Mouse (Mus musculus) right cerebral cortex, postnatal 36 days (tissue): Measurements from ENCODE around the gene Ring1.
"Not testable (repeated sequence)": the region's sequence is repeated elsewhere in the genome, so short reads cannot be mapped to it uniquely, and the experiment has no call there.

ENCODE experiments used
- DNase-seq, 2 experiments: peaks; one replicate each; pipeline ENCODE4 v3.0.0; 2022; ENCODE audit warnings: low spot score in 2 of 2, mixed read lengths in 1 of 2

The Ring1 gene

DNA sequence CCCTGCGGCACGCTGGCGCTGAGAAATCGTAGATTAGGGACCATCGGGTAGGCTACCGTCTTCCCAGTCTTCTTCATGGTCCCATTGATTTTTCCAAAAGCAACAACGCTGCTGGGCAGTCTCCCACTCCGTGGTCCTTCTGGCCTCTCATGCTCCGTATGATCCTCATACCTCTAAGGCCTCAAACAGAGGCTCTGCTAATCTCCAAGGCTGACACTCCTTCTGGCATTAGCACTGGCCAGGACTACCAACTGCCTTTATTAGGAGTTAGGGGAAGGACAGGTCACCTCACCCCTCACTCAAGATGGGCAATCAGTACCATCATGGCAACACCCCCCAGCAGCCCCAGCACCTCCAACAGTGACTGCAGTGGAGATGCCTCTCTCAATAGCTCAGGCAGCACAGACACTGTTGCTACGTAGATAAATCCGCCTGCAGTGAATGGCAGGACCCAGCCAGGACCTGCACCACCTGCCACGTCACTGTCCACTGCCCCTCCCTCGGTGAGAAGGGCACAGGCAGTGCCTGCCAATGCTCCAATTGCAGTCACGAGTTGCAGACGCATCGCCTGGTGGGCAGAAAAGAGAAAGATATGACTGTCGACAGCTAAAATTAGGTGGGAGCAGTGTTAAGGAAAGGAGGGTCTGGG, 4.1 kb upstream of the Ring1 start:
- DNase-seq: no peak

DNA sequence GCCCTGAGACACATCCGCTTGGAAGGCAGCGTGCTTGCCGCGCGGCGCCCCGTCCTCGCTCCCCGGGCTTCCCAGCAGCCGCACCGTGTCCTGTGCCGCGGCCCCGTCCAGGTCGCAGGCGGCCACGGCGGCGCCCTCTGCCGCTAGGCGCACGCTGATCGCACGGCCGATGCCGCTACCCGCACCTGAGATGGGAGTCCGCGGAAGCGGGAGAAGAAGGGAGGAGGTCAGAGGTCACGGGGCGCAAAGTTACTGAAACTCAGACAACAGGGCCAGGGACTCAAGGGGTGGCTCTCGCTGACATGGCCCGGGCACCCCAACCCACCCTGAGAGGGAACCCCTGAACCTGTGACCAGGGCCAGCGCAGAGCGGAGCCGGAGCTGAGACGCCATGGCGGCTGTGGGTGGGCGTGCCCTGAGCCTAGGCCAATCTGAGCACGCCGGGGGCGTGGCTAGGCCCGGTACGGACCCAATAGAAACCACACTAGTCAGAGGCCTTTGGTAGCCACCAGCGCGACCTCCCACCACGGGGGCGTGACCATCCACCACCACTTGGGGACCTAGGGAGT, 3.3 kb upstream of the Ring1 start, which contains the start of gene H2-Ke6:
TSS of gene H2-Ke6 (minus strand) at position 405 of the 568 bp plus-strand sequence.
- peak; percentile 89 to 90 for DNase-seq

DNA sequence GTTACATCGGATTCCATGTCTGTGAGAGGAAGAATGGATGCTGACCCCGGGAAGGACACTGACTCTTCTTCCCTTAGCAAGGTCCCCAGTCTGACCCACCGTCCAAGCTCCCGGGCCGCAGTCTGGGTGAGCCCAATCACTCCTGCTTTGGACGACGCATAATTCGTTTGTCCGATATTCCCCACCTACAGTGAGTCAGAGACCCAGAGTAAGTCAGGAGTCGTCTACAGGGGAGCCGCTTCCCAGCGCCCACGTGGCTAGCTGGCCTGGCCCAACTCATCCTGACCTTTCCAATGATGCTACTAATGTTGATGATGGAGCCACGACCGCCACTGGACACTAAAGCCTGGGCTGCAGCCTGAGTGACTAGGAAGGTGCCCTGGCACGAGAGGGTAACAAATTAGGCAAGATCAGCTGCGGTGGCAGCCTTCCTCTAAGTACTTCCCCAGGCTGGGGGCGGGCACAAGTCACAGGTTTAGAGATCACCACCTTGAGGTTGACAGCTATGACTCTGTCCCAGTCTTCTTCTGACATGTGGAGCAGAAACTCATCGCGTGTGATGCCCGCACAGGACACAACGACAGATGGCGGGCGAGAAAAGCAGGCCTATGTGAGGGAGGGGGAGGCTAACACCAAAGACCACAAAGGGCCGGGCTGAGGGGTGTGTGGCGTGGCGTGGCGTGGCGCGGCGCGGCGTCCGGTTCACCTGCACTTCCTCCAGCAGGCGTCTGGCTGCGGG, 2.6 kb upstream of the Ring1 start:
- DNase-seq: no peak

DNA sequence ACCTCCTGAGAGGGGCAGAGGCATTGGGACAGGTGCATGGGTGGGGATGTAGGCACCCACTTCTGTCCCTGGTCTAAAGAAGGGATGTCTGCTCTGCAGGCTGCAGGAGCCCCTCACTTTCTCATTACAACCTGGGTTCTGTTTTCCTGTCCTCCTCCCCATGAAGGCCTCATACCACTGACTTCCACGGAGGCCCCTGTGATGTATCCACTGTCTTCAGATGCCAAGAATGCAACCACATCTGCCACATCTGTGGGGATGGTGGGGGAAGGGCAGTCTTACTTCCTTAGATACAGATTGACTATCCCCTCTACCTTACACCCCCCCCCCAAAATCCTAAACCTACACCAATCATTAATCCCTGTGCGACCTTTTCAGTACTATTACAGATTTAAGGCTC, 1.7 kb upstream of the Ring1 start:
- DNase-seq: no peak

DNA sequence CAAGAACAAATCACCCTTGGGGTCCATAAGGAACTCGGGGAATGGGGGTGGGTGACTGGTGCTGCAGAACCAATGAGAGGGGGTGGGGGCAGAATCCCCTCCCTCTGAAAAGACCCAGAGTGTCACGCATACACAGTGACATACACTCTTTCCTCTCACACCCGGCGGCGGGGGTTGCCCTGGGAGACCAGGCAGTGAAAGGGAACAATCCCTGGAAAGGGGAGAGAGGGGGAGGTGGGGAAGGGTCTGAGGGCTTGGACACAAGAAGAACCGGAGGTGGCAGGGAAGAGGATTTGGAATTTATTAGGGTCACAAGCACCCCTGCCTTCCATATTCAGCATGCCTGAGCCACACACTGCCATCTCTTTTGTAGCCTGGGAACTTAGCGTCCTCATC, 1.3 kb upstream of the Ring1 start:
- DNase-seq: no peak

DNA sequence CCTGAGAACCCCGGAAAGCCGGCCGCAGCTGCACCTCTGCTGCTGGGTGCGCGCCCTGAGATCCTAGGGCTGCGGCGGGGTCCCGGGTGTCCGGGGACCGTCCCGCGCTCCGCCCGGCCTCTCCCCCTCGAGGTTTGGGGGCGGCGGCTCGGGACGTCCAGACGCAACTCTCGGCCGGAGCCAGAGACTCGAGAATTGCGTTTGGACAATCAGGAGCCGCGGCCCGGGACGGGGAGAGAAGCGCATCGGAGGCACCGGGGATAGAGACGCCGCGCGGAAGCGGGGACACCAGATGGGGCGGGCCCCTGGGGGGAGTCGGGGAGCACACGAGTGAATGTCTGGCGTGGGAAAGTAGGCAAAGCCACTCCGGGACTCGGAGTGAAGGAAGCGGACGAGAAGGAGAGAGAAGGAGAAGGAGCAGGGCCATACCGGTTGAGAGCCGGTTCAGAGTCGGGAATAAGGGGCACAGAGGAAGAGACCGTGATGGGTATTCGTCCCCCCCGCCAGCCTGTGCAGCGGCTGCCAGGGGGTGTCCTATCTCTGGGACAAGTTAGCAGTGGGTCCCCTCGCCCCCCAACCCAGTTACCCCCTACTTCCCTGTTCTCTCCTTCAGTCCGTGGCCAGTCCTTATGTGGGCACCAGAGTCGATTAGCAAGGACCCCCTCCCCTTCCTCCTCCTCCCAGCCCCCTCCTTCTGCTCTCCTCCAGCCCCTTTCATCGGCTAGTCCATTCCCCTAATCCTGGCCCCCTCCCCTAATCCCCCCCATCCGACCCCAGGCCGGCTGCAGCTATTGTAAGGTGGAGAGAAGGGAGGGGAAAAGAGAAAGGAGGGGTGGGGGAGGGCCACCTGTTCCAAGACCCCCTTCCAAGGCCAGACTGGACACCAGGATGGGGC, 628 bp upstream of the Ring1 start:
- no peak for DNase-seq

DNA sequence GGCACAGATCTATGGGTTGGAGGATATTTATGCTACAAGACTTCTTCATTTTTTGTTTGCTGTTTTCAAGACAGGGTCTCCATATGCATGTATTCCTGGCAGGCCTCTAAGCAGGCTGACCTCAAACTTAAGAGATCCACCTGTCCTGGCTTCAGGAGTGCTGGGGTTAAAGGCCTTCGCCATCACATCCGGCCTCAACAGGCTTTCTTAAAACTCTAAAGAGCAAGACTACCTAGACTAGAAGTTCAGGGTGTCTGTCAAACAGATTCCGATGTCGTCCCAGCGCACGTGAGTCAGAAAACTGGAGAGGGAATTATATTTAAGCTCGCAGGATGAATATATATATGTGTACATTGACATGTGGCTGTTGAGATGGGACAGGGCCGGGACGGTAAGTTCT, 802 bp downstream of the Ring1 start:
- DNase-seq: no peak

DNA sequence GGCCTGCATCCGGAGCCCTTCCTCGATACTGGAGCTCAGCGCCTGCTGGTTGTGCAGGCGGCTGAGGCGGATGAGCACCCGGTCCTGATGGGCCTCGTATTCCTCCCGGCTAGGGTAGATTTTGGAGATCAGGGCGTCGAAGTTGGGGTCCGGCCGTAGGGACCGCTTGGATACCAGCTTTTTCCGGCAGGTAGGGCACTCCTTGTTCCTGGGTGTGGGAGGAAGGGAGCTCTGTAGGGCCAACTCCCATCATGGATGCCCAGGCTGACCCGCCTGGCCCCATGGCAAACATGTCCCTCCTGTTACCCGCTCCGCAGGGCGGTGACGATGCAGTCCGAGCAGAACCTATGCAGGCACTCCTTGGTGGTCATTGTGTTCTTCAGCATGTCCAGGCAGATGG, 1.5 kb downstream of the Ring1 start:
- no peak for DNase-seq

DNA sequence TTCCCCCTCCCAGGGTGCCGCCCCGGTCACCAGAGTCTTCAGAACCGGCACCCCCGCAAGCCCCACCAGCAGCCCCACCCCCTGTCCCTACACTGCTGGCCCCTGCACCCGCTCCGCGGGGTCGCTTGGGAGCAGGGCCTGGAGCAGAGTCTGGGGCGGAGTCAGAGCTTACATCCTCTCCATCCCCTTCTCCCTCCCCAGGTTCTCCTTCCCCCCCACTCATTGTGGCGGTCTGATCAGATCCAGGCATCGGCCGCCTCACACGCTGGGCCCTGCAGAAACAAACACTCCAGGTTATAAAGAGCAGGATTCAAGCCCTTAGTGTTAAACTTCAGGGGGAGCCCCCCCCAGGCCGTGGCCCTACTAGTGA, 2.1 kb downstream of the Ring1 start:
- no peak for DNase-seq

DNA sequence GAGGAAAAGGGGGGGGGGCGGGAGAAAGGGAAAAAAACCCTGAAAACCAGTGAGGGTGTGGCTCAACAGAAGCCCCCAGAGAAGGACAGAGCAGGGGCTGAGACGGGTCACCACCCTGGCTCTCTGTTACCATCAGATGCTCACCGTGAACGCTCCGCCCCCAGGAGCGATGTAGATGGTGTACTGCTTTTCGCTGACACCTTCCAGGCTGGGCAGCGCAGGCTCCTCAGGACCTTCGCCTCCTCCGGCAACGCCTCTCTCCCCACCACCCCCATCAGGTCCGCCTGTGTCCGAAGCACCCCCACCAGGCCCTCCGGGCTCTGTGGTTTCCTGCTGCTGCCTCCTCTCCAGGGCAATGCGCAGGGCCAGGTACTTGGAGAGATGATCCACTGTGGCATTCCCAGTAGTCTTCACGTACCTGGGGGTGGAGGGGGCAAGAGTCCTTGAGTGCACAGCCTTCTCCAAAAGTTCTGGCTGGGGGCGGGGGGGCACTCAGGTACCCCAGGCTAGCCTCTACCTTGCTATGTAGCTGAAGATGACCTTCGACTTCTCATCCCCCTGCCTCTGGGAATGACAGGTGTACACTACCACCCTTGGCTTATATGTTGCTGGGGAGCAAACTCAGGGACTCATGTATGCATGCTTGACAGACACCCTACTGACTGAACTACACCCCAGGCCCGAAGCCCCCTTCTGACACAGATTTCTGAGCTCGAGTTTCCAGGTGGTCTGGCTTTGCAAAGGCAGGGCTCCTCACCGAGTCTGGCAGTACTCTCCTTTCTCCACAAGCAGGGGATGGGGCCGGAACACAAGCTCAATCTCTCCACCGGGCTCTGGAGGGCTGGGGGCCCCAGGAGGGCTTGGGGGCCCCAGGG, 2.7 kb downstream of the Ring1 start:
- DNase-seq: no peak

DNA sequence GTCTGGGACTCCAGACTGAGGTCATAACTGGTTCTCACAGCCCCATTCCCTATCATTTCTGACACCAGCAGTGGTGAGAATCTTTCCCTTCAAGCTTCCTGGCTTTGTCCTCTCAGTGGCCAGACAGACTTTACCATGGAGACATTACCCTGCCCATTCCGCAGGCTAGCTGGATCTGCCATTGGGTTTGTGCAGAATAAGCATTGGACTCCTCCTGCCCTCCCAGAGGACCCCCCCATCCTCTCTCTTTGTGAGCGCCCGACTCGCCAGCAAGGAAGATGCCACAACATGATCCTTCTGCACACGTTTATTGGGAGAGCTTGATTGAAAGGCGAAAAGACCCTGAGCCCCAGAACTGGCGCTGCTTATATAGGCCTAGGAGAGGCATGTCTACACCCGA, 11.0 kb downstream of the Ring1 start:
- DNase-seq: no peak

DNA sequence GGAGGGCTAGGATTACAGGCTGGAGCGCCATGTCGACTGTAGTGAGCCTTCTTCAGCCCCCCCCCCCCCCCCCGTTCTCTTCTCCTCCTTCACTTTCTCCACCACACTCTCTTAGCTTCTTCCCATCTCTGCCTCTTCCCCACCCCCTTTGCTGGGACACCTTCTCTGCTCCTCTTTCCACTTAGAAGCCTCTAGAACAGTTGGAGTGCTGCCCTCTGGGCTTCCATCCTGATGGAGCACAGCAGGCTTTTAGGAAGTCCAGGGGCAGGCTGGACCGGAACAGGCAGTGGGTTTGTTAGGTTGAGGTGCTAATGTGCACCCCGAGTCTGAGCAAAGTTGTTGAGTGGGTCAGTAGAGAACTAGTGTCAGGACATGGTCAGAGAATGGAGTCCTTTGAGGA, 14.3 kb downstream of the Ring1 start:
- no peak for DNase-seq

DNA sequence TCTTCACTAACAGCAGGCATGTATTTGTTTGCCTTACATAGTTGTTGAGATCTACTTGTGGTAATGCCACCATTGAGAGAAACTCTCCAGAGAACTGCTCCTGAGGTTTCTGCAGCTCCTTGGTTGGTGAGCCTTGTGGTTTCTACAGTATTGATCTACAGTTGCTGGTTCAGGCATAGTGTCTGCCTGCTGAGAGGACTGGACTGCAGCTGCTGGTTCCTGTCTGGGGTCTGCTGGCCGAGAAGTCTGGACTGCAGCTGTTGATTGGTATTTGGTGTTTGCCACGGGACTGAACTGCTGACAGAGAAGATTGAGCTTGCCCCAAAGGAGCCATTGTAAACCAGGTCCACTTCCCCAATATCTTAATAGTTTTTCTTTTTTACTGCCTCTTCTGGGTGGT, 17.9 kb downstream of the Ring1 start:
- DNase-seq: no peak

DNA sequence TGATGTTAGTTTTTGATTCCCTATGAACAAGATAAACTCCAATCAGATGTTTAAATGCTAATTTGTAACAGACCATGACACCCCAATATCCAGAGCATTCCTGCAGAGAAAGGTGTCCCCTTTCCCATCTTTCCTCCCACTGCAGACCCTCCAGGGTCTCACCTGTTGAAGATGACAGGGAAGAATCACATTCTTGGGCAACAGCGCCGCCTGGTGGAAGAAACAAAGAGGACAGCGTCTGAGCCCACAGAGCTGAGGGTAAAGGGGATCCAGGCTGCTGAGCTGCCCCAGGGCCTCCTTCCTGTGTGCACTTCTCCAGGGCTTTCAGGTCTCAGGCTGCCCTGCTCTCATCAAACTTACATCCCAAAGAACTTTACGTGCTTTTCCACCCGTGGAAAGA, 21.1 kb downstream of the Ring1 start:
- DNase-seq: no peak

DNA sequence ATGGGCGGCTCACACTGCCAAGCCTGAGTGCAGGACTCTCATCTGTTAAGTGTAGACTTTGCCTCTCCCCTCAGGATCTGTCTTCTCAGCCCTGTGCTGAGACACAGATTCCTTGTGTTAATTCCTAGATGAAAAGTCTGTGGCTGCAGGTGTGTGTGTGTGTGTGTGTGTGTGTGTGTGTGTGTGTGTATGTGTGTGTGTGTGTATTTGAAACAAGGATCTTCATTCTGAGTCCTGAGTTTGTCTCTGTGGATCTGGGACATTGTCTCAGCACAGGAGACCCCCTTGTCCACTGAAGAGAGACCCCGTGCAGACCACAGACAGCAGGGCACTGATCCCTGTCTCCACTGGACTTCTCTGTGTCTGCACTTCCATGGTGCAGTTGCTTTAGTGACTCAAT, 23.7 kb downstream of the Ring1 start:
- not testable (repeated sequence) for DNase-seq

DNA sequence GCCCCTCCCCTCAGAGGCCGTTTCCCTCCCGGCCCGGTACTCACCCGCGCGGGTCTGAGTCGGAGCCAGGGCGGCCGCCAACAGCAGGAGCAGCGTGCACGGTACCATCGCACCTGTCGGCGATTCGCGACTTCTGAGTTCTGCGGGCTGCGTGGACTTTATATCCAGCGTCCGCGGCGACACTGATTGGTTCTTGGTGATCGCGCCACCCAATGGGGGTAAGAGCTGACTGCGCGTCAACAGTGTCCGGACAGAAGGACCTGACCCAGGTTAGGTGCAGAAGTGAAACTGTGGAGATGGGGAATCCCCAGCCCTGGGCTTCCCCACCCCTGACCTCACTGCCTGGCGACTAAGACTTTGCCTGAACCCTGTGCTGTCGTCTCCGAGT, 24.3 kb downstream of the Ring1 start, which contains the start of gene H2-K1:
TSS of gene H2-K1 (minus strand) at position 198 of the 388 bp plus-strand sequence.
- peak; percentile 49 to 65 for DNase-seq

DNA sequence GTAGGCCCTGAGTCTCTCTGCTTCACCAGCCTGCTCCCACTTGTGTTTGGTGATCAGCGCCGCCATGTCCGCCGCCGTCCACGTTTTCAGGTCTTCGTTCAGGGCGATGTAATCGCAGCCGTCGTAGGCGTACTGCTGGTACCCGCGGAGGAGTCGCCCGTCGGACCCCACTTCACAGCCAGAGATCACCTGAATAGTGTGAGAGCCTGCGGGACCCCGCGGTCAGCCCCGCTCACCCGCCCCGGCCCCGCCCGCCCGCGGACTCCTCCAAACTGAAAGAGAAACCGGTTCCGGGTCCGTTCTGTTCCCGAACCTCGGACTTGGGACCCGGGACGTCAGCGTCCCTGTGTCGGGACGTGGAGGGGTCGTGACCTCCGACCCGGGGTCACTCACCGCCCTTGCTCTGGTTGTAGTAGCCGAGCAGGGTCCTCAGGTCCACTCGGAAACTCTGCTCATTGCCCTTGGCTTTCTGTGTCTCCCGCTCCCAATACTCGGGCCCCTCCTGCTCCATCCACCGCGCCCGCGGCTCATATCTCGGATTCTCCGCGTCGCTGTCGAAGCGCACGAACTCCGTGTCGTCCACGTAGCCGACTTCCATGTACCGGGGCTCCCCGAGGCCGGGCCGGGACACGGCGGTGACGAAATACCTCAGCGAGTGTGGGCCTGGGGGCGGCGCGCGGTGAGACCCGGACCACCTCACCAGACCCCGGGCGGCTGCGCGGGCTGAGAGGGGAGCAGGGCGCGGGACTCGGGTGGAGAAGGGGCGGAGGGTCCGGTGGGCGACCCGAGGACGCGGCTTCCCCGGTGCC, 24.9 kb downstream of the Ring1 start:
- DNase-seq: no peak

DNA sequence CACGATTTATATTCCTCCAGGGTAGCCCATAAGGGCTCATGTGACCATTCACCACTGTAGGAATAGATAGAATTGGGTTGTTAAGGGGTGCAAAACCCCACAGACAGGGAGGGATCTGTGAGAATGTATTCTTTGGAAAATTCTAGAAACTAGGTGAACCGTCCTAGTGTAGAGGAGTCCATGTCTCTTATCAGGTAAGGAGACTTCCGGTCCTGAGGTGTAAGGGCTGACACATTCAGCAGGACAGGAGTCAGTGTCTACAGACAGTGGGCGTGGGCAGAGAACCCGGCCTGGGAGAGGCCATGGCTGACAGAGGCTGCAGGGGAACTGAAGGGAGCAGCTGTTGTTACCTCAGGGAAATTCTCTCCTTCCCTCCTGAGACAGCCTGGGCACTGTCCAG, 25.8 kb downstream of the Ring1 start:
- not testable (repeated sequence) for DNase-seq

DNA sequence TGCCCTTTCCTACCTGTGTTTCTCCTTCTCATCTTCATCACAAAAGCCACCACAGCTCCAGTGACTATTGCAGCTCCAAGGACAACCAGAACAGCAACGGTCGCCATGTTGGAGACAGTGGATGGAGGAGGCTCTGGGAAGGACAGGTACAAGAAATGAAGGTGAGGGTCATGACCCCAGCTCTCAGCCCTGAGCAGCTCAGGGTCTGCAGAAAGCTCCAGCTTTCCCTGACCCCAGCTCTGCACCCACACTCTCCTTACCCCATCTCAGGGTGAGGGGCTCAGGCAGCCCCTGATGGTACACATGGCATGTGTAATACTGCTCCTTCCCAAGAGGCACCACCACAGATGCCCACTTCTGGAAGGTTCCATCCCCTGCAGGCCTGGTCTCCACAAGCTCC, 27.5 kb downstream of the Ring1 start:
- not testable (repeated sequence) for DNase-seq

DNA sequence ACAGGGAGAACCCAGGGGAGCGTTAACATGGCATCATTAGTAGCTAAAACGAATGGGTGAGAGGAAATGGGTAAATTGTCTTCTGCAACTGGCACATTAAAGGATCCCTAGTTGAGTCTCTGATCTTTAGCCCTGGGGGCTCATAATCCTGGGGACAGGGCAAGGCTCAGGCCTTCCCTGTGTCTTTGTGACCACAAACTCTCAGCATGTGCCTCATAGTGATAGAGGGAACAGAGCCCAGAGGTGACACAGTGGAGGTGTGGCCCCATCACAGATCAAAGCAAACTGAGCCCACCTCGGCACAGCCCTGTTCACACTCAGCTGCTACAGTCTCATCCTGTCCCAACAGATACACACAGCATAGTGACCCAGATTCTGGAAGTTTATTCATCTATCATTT, 28.8 kb downstream of the Ring1 start:
- DNase-seq: no peak
